Mouse (Mus musculus) heart, embryonic 12.5 days (tissue): ENCODE measurements around the gene Ddx21. TPM values are rescaled to one million over a fixed set of nuclear protein-coding genes. Genes with fewer than 3 reads are reported as not detected.

ENCODE experiments used
- ATAC-seq: fragments of 200-750 bp; cut with Nextera tagmentation; 2 replicates; pipeline ENCODE4 v1.8.0; 2017; ENCODE audit warnings: moderate TSS enrichment, moderate library complexity; ENCODE audit not compliant: insufficient number of reproducible peaks, low FRiP score
- H3K27ac ChIP-seq: fragments of 300-500 bp; sonication (generic); 2 replicates; pipeline ENCODE4 v1.5.1; 2016; ENCODE audit warnings: mild to moderate bottlenecking, moderate library complexity; ENCODE audit not compliant: poor library complexity, severe bottlenecking
- H3K27me3 ChIP-seq: fragments of 300-500 bp; sonication (generic); replicated peaks from 2 replicates; pipeline ENCODE4 v1.6.1; 2016; ENCODE audit warnings: mild to moderate bottlenecking, moderate library complexity
- H3K36me3 ChIP-seq: fragments of 300-500 bp; sonication (generic); 2 replicates; pipeline ENCODE4 v1.6.1; 2016; ENCODE audit warnings: mild to moderate bottlenecking, moderate library complexity
- H3K4me1 ChIP-seq: fragments of 300-500 bp; sonication (generic); replicated peaks from 2 replicates; pipeline ENCODE4 v1.6.1; 2016; ENCODE audit warnings: mild to moderate bottlenecking
- H3K4me2 ChIP-seq: fragments of 300-500 bp; sonication (generic); 2 replicates; pipeline ENCODE4 v1.6.1; 2016; ENCODE audit warnings: mild to moderate bottlenecking, moderate library complexity
- H3K4me3 ChIP-seq: fragments of 300-500 bp; sonication (generic); 2 replicates; pipeline ENCODE4 v1.5.1; 2016; ENCODE audit warnings: mild to moderate bottlenecking
- H3K9ac ChIP-seq: fragments of 300-500 bp; sonication (generic); 2 replicates; pipeline ENCODE4 v1.6.1; 2016; ENCODE audit warnings: mild to moderate bottlenecking, moderate library complexity
- H3K9me3 ChIP-seq: fragments of 300-500 bp; sonication (generic); replicated peaks from 2 replicates; pipeline ENCODE4 v1.6.1; 2016; ENCODE audit warnings: mild to moderate bottlenecking, moderate library complexity
- WGBS: fragments of 180-500 bp; shearing (Covaris S2); methylation state at CpG from one replicate; pipeline ENCODE4 v1.1.7; 2016; 5-methylcytosine and 5-hydroxymethylcytosine counted together
- polyA plus RNA-seq: library from polyadenylated mRNA; unstranded; fragments of >200 nt; fragmentation: Nextera tagmentation; extraction: Ambion mirVana; gene quantifications from 2 replicates; pipeline ENCODE4 v1.2.1, GENCODE M21; 2016

The Ddx21 gene
- polyA plus RNA-seq, 1 experiment from 2014 or later: 17.3 TPM

DNA sequence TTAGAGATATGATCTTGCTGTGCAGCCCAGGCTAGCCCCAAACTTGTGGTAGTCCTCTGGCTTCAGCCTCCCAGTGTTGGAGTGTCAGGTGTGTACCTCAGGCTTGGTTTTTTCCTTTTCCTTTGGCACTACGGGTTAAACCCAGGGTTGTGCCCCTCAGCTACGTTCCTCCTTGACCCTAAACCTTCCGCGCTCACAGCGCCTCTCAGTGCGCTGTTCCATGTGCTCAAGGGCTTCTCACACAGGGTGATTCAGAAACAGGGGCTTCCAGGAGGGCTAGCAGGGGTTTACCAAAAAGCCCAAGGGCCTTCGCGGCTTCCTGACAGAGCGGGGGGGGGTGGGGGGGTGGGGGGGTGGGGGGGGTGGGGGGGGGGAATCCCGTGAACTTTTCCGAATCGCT lies 59.6 kb downstream of the Ddx21 start:
- 95% methylated on average over 10 of the region's 12 CpGs for WGBS
- no peaks in the 10 kb centered on the region for H3K36me3 ChIP-seq
- H3K9ac ChIP-seq: no peak overlapping the region
- no peak for ATAC-seq
- no peaks in the 10 kb centered on the region for H3K9me3 ChIP-seq
- H3K27me3 ChIP-seq: no peaks in the 10 kb centered on the region
- H3K4me1 ChIP-seq: peaks cover 11% of the 10 kb centered on the region
- H3K4me2 ChIP-seq: no peak overlapping the region
- no peak overlapping the region for H3K4me3 ChIP-seq
- no peak overlapping the region for H3K27ac ChIP-seq

DNA sequence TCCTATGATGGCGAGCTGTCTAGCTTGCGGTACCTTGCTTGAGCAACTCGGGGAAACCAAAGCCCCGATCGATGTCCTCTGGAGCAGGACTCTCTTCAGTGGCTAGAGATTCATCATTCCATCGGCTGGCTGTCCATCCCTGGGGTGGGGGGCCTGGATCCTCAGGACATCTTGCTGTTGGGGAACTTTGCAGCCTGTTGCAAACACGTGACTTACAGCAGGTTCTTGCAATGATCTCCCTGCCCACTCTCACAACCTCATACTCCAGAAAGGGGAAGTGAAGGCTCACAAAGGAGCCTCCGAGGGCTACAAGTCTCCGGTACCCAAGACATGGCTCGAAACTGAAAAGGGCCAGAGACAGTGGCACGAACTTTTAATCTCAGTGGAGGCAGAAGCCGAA lies 60.6 kb downstream of the Ddx21 start:
- WGBS: 85% methylated on average over 12 of the region's 12 CpGs
- no peak for ATAC-seq
- H3K4me1 ChIP-seq: peaks cover 11% of the 10 kb centered on the region
- H3K4me3 ChIP-seq: no peak overlapping the region
- H3K36me3 ChIP-seq: no peaks in the 10 kb centered on the region
- H3K9me3 ChIP-seq: no peaks in the 10 kb centered on the region
- no peaks in the 10 kb centered on the region for H3K27me3 ChIP-seq
- no peak overlapping the region for H3K4me2 ChIP-seq
- no peak overlapping the region for H3K9ac ChIP-seq
- H3K27ac ChIP-seq: no peak overlapping the region

DNA sequence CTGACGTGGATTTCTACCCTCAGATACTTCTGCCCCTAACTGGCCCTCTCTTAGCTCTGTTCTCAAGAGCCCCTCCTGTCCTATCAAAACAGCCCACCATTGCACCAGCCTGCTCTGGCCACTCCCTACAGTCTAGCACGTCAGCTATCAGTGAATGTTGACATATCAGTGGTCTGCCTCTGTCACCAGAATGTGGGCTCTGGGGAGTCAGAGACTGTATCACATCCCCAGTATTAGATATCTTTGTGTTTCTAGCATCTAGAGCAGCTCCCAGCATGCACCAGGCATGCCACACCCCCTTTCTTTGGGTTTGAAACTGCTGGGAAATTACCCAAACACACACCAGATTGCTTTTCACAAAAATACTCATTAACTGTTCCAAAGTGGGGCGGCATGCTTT lies 61.3 kb downstream of the Ddx21 start:
- ATAC-seq: no peak
- peaks cover 11% of the 10 kb centered on the region for H3K4me1 ChIP-seq
- H3K36me3 ChIP-seq: no peaks in the 10 kb centered on the region
- H3K27me3 ChIP-seq: no peaks in the 10 kb centered on the region
- H3K27ac ChIP-seq: no peak overlapping the region
- H3K9ac ChIP-seq: no peak overlapping the region
- no peak overlapping the region for H3K4me3 ChIP-seq
- H3K4me2 ChIP-seq: no peak overlapping the region
- no peaks in the 10 kb centered on the region for H3K9me3 ChIP-seq
- 45% methylated on average over 3 of the region's 3 CpGs for WGBS

GRCm38 (mm10) chr10:62534509-62534908 lies 67.6 kb downstream of the Ddx21 start:
- Histone ChIP-seq H3K9ac (no peak overlapping the region), H3K4me2 (no peak overlapping the region), H3K27me3 (no peaks in the 10 kb centered on the region), H3K4me1 (peaks cover 5% of the 10 kb centered on the region; the same call in 1 of the 2 replicates), H3K9me3 (no peaks in the 10 kb centered on the region), H3K36me3 (no peaks in the 10 kb centered on the region), H3K27ac (no peak overlapping the region), H3K4me3 (no peak overlapping the region)
- 78% methylated on average over 7 of the region's 7 CpGs for WGBS
- ATAC-seq: no peak

DNA sequence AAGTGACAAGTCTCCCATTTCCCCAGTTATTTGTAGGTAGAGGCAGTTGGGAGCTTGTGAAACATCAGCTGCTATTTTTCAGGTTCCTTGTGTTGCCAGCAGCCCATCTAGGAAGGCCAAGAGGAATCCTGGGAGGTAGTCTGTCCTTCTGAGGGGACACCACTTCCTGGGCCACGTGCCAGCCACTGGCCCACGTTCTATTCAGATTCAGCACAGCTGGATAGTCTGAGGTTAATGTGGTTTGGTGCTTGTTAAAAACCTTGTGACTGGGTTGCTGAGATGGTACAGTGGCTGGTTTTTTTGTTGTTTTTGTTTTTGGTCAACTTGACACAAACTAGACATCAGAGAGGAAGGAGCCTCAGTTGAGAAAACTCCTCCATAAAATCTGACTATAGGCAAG lies 69.2 kb downstream of the Ddx21 start:
- WGBS: 61% methylated on average over 2 of the region's 2 CpGs
- H3K27me3 ChIP-seq: no peaks in the 10 kb centered on the region
- H3K9ac ChIP-seq: no peak overlapping the region
- no peak overlapping the region for H3K4me2 ChIP-seq
- ATAC-seq: no peak
- no peaks in the 10 kb centered on the region for H3K36me3 ChIP-seq
- H3K27ac ChIP-seq: no peak overlapping the region
- H3K4me1 ChIP-seq: peaks cover 5% of the 10 kb centered on the region; the same call in 1 of the 2 replicates
- H3K4me3 ChIP-seq: no peak overlapping the region
- no peaks in the 10 kb centered on the region for H3K9me3 ChIP-seq

Other genes starting within 250 kb of the Ddx21 start
- gene Hk1, start 222.4 kb downstream of the Ddx21 start, polyA plus RNA-seq: 215 and 227 TPM in 2 replicates
- 0.22 and 0.26 TPM in 2 replicates for gene Hkdc1, start 179.8 kb downstream of the Ddx21 start, polyA plus RNA-seq
- gene 4930507D05Rik, start 152.8 kb downstream of the Ddx21 start, polyA plus RNA-seq: 0.63 and 0.69 TPM in 2 replicates
- gene Supv3l1, start 152.5 kb downstream of the Ddx21 start, polyA plus RNA-seq: 29.0 and 30.3 TPM in 2 replicates
- gene Vps26a, start 115.5 kb downstream of the Ddx21 start, polyA plus RNA-seq: 77.7 and 81.4 TPM in 2 replicates
- 6.0 and 8.5 TPM in 2 replicates for gene Srgn, start 74.8 kb downstream of the Ddx21 start, polyA plus RNA-seq
- 34.4 and 38.7 TPM in 2 replicates for gene Kif1bp, start 23.8 kb downstream of the Ddx21 start, polyA plus RNA-seq
- gene Ddx50, start 48.9 kb upstream of the Ddx21 start, polyA plus RNA-seq: 112 and 118 TPM in 2 replicates
- gene Stox1, start 123.8 kb upstream of the Ddx21 start, polyA plus RNA-seq: 0.98 and 1.1 TPM in 2 replicates
- gene Ccar1, start 190.0 kb upstream of the Ddx21 start, polyA plus RNA-seq: 89.7 and 93.6 TPM in 2 replicates